Mouse (Mus musculus): ENCODE measurements around the gene Olfr792. TPM values are rescaled to one million over a fixed set of nuclear protein-coding genes. Genes with fewer than 3 reads are reported as not detected.

Olfr792 gene
- total RNA-seq (2014; rRNA removed) (not detected in 2 replicates), polyA plus RNA-seq (2015; fragmentation: Nextera tagmentation; extraction: Ambion mirVana) (not detected in 2 replicates)

GRCm38 (mm10) chr10:129538862-129539261, at the start of gene Olfr792:
Gene Olfr792 (plus strand): TSS chr10:129539162.
- Histone ChIP-seq H3K4me3 (ENCODE audit: low read depth, low read length) (no peak within 1 kb of the TSS), H3K27me3 (ENCODE audit: insufficient read depth, low read length) (no peaks in the 10 kb centered on the region), H3K4me1 (ENCODE audit: insufficient read depth) (no peaks in the 10 kb centered on the region), H3K27ac (ENCODE audit: low read depth, low read length) (no peak within 1 kb of the TSS), H3K9ac (no peak within 1 kb of the TSS), H3K4me2 (ENCODE audit: low read depth) (no peak within 1 kb of the TSS), H3K9me3 (ENCODE audit: low read length) (no peaks in the 10 kb centered on the region), H3K36me3 (ENCODE audit: insufficient read depth) (no peaks in the 10 kb centered on the region)
- no peak for TF ChIP-seq CTCF (IDR thresholded peaks at IDR 0.05; ENCODE audit: low read depth)
- DNase-seq (no peak), ATAC-seq (no peak)
- 82% methylated on average over 1 of the region's 1 CpGs for WGBS

GRCm38 (mm10) chr10:129490101-129490500, 48.9 kb upstream of the Olfr792 start:
- ATAC-seq (no peak), DNase-seq (no peak)
- H3K4me2 ChIP-seq (ENCODE audit: low read depth): no peak overlapping the region
- no peak for TF ChIP-seq CTCF (IDR thresholded peaks at IDR 0.05; ENCODE audit: low read depth)
- no peak overlapping the region for H3K27ac ChIP-seq (ENCODE audit: low read depth, low read length)
- H3K4me3 ChIP-seq (ENCODE audit: low read depth, low read length): no peak overlapping the region
- no peaks in the 10 kb centered on the region for H3K4me1 ChIP-seq (ENCODE audit: insufficient read depth)
- no peak overlapping the region for H3K9ac ChIP-seq
- H3K9me3 ChIP-seq (ENCODE audit: low read length): no peaks in the 10 kb centered on the region
- 77% methylated on average over 2 of the region's 2 CpGs for WGBS
- H3K36me3 ChIP-seq (ENCODE audit: insufficient read depth): no peaks in the 10 kb centered on the region
- no peaks in the 10 kb centered on the region for H3K27me3 ChIP-seq (ENCODE audit: insufficient read depth, low read length)

GRCm38 (mm10) chr10:129498192-129498591, 40.8 kb upstream of the Olfr792 start, which contains the start of gene Olfr790:
Gene Olfr790 (plus strand): TSS chr10:129498492.
- no peaks in the 10 kb centered on the region for H3K4me1 ChIP-seq (ENCODE audit: insufficient read depth)
- no peaks in the 10 kb centered on the region for H3K36me3 ChIP-seq (ENCODE audit: insufficient read depth)
- H3K27me3 ChIP-seq (ENCODE audit: insufficient read depth, low read length): no peaks in the 10 kb centered on the region
- ATAC-seq (no peak), DNase-seq (no peak)
- TF ChIP-seq CTCF (IDR thresholded peaks at IDR 0.05; ENCODE audit: low read depth): no peak
- H3K27ac ChIP-seq (ENCODE audit: low read depth, low read length): no peak within 1 kb of the TSS
- no peak within 1 kb of the TSS for H3K9ac ChIP-seq
- no peak within 1 kb of the TSS for H3K4me2 ChIP-seq (ENCODE audit: low read depth)
- H3K9me3 ChIP-seq (ENCODE audit: low read length): no peaks in the 10 kb centered on the region
- no peak within 1 kb of the TSS for H3K4me3 ChIP-seq (ENCODE audit: low read depth, low read length)

GRCm38 (mm10) chr10:129521492-129521891, 17.5 kb upstream of the Olfr792 start, which contains the start of gene Olfr791:
Gene Olfr791 (plus strand): TSS chr10:129521792.
- 78% methylated on average over 3 of the region's 3 CpGs for WGBS
- no peak for DNase-seq
- ATAC-seq: no peak
- no peaks in the 10 kb centered on the region for H3K9me3 ChIP-seq (ENCODE audit: low read length)
- TF ChIP-seq CTCF (IDR thresholded peaks at IDR 0.05; ENCODE audit: low read depth): no peak
- no peak within 1 kb of the TSS for H3K9ac ChIP-seq
- no peak within 1 kb of the TSS for H3K4me2 ChIP-seq (ENCODE audit: low read depth)
- no peaks in the 10 kb centered on the region for H3K4me1 ChIP-seq (ENCODE audit: insufficient read depth)
- H3K4me3 ChIP-seq (ENCODE audit: low read depth, low read length): no peak within 1 kb of the TSS
- no peak within 1 kb of the TSS for H3K27ac ChIP-seq (ENCODE audit: low read depth, low read length)
- H3K36me3 ChIP-seq (ENCODE audit: insufficient read depth): no peaks in the 10 kb centered on the region
- H3K27me3 ChIP-seq (ENCODE audit: insufficient read depth, low read length): no peaks in the 10 kb centered on the region

DNA sequence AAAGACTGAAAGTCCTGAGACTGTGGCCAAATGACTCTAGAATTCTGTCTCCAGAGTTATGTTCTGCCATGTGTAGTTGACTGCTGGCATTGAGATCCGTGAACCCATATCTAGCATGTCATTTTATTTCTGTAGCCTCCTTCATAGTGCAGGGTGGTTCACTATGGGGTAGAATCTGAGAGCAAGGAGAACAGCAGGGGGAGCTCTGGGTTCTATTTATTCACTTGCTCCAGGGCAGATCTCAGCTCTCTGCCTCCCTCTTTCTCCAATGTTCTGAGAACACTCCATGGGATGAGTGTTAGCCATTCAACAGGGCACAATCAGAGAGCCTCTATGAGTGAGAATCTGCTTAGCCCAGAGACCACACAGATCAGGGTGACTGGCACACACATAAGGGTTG, 10.4 kb downstream of the Olfr792 start:
- TF ChIP-seq CTCF (IDR thresholded peaks at IDR 0.05; ENCODE audit: low read depth): no peak
- no peaks in the 10 kb centered on the region for H3K4me1 ChIP-seq (ENCODE audit: insufficient read depth)
- no peaks in the 10 kb centered on the region for H3K36me3 ChIP-seq (ENCODE audit: insufficient read depth)
- H3K27ac ChIP-seq (ENCODE audit: low read depth, low read length): no peak overlapping the region
- H3K4me3 ChIP-seq (ENCODE audit: low read depth, low read length): no peak overlapping the region
- no peak overlapping the region for H3K9ac ChIP-seq
- 59% methylated on average over 1 of the region's 1 CpGs for WGBS
- no peak overlapping the region for H3K4me2 ChIP-seq (ENCODE audit: low read depth)
- peak; percentile 0 for DNase-seq
- no peak for ATAC-seq
- no peaks in the 10 kb centered on the region for H3K27me3 ChIP-seq (ENCODE audit: insufficient read depth, low read length)
- no peaks in the 10 kb centered on the region for H3K9me3 ChIP-seq (ENCODE audit: low read length)

DNA sequence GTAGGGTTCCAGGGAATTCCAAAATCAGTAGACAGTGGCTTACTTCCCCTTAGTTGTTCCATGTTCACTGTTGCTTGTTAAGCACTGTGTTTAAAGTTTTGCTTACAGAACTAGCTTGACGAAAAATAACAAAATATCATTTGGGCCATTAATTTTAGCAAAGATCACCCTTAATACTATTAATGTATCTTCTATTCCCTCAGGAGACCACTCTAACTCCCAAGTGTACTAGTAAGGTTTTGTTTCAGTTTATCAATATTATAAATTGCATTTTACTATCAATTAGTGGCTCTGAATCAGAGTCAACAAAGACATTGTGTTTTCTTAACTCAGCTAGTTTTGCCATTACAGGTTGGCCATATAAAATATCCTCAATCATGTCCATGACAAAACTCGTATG, 28.4 kb downstream of the Olfr792 start, which contains the start of gene Olfr794:
TSS of gene Olfr794 (plus strand) at position 301 of the 400 bp plus-strand sequence.
- Histone ChIP-seq H3K36me3 (ENCODE audit: insufficient read depth) (no peaks in the 10 kb centered on the region), H3K27ac (ENCODE audit: low read depth, low read length) (no peak within 1 kb of the TSS), H3K4me2 (ENCODE audit: low read depth) (no peak within 1 kb of the TSS), H3K4me3 (ENCODE audit: low read depth, low read length) (no peak within 1 kb of the TSS), H3K9ac (no peak within 1 kb of the TSS), H3K4me1 (ENCODE audit: insufficient read depth) (no peaks in the 10 kb centered on the region), H3K9me3 (ENCODE audit: low read length) (no peaks in the 10 kb centered on the region), H3K27me3 (ENCODE audit: insufficient read depth, low read length) (no peaks in the 10 kb centered on the region)
- WGBS: 84% methylated on average over 2 of the region's 2 CpGs
- DNase-seq: no peak
- no peak for ATAC-seq
- no peak for TF ChIP-seq CTCF (IDR thresholded peaks at IDR 0.05; ENCODE audit: low read depth)

DNA sequence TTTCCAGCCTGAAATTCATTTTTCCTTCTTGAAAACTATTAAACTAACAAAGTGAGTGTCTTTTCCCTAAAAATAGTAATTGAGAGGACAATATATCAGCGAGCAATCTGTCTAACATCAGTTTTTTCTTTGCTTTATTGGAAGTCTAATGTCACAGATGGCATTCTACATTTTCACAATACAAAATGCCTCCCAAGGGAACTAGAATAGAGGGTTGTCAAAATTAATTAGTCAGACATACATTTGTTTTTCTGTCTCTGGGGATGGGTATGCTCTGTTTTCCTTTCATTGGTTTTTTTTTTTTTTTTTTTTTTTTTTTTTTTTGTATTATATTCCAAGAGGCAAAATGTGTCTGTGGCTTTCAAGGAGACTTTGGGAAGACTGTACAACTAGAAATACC, 38.1 kb downstream of the Olfr792 start:
- ATAC-seq: no peak
- DNase-seq: no peak
- Histone ChIP-seq H3K4me3 (ENCODE audit: low read depth, low read length) (no peak overlapping the region), H3K36me3 (ENCODE audit: insufficient read depth) (no peaks in the 10 kb centered on the region), H3K27me3 (ENCODE audit: insufficient read depth, low read length) (no peaks in the 10 kb centered on the region), H3K9me3 (ENCODE audit: low read length) (no peaks in the 10 kb centered on the region), H3K9ac (no peak overlapping the region), H3K4me1 (ENCODE audit: insufficient read depth) (no peaks in the 10 kb centered on the region), H3K27ac (ENCODE audit: low read depth, low read length) (no peak overlapping the region), H3K4me2 (ENCODE audit: low read depth) (no peak overlapping the region)
- 64% methylated on average over 1 of the region's 1 CpGs for WGBS
- TF ChIP-seq CTCF (IDR thresholded peaks at IDR 0.05; ENCODE audit: low read depth): no peak

Small RNAs within 50 kb of the gene (microRNA-seq; reads per million reads assigned to microRNA genes)
- gene Gm23252: 0 reads per million in 2 experiments

Other genes with a start within 250 kb of the Olfr792 start
- not detected in 2 replicates for gene Olfr780, start 221.0 kb upstream of the Olfr792 start, total RNA-seq (2014; rRNA removed)
- not detected in 2 replicates for gene Olfr780, start 221.0 kb upstream of the Olfr792 start, polyA plus RNA-seq (2015; fragmentation: Nextera tagmentation; extraction: Ambion mirVana)
- gene Olfr781, start 210.3 kb upstream of the Olfr792 start, total RNA-seq (2014; rRNA removed): not detected in 2 replicates
- gene Olfr781, start 210.3 kb upstream of the Olfr792 start, polyA plus RNA-seq (2015; fragmentation: Nextera tagmentation; extraction: Ambion mirVana): not detected in 2 replicates
- gene Olfr782, start 190.3 kb upstream of the Olfr792 start, total RNA-seq (2014; rRNA removed): not detected in 2 replicates
- gene Olfr782, start 190.3 kb upstream of the Olfr792 start, polyA plus RNA-seq (2015; fragmentation: Nextera tagmentation; extraction: Ambion mirVana): not detected in 2 replicates
- gene Olfr784, start 155.1 kb upstream of the Olfr792 start, total RNA-seq (2014; rRNA removed): 0.43 and 0.46 TPM in 2 replicates
- gene Olfr784, start 155.1 kb upstream of the Olfr792 start, polyA plus RNA-seq (2015; fragmentation: Nextera tagmentation; extraction: Ambion mirVana): 0.05 and 0.06 TPM in 2 replicates
- not detected in 2 replicates for gene Olfr785, start 133.7 kb upstream of the Olfr792 start, total RNA-seq (2014; rRNA removed)
- gene Olfr785, start 133.7 kb upstream of the Olfr792 start, polyA plus RNA-seq (2015; fragmentation: Nextera tagmentation; extraction: Ambion mirVana): not detected in 2 replicates
- not detected in 2 replicates for gene Olfr786, start 111.9 kb upstream of the Olfr792 start, total RNA-seq (2014; rRNA removed)
- not detected in 2 replicates for gene Olfr786, start 111.9 kb upstream of the Olfr792 start, polyA plus RNA-seq (2015; fragmentation: Nextera tagmentation; extraction: Ambion mirVana)
- not detected in 2 replicates for gene Olfr787, start 77.3 kb upstream of the Olfr792 start, total RNA-seq (2014; rRNA removed)
- gene Olfr787, start 77.3 kb upstream of the Olfr792 start, polyA plus RNA-seq (2015; fragmentation: Nextera tagmentation; extraction: Ambion mirVana): not detected in 2 replicates
- not detected in 2 replicates for gene Olfr788, start 68.2 kb upstream of the Olfr792 start, total RNA-seq (2014; rRNA removed)
- gene Olfr788, start 68.2 kb upstream of the Olfr792 start, polyA plus RNA-seq (2015; fragmentation: Nextera tagmentation; extraction: Ambion mirVana): not detected in 2 replicates
- not detected in 2 replicates for gene Olfr789, start 54.4 kb upstream of the Olfr792 start, total RNA-seq (2014; rRNA removed)
- not detected in 2 replicates for gene Olfr789, start 54.4 kb upstream of the Olfr792 start, polyA plus RNA-seq (2015; fragmentation: Nextera tagmentation; extraction: Ambion mirVana)
- not detected in 2 replicates for gene Olfr790, start 40.7 kb upstream of the Olfr792 start, total RNA-seq (2014; rRNA removed)
- not detected in 2 replicates for gene Olfr790, start 40.7 kb upstream of the Olfr792 start, polyA plus RNA-seq (2015; fragmentation: Nextera tagmentation; extraction: Ambion mirVana)
- gene Olfr791, start 17.4 kb upstream of the Olfr792 start, total RNA-seq (2014; rRNA removed): not detected in 2 replicates
- gene Olfr791, start 17.4 kb upstream of the Olfr792 start, polyA plus RNA-seq (2015; fragmentation: Nextera tagmentation; extraction: Ambion mirVana): not detected in 2 replicates
- 0.15 TPM in 1 of 2 replicates, not detected in the other for gene Olfr794, start 28.5 kb downstream of the Olfr792 start, total RNA-seq (2014; rRNA removed)
- gene Olfr794, start 28.5 kb downstream of the Olfr792 start, polyA plus RNA-seq (2015; fragmentation: Nextera tagmentation; extraction: Ambion mirVana): not detected in 2 replicates
- not detected in 2 replicates for gene Olfr796, start 73.4 kb downstream of the Olfr792 start, total RNA-seq (2014; rRNA removed)
- gene Olfr796, start 73.4 kb downstream of the Olfr792 start, polyA plus RNA-seq (2015; fragmentation: Nextera tagmentation; extraction: Ambion mirVana): not detected in 2 replicates
- gene Olfr798, start 88.8 kb downstream of the Olfr792 start, total RNA-seq (2014; rRNA removed): not detected in 2 replicates
- not detected in 2 replicates for gene Olfr798, start 88.8 kb downstream of the Olfr792 start, polyA plus RNA-seq (2015; fragmentation: Nextera tagmentation; extraction: Ambion mirVana)
- not detected in 2 replicates for gene Olfr799, start 98.3 kb downstream of the Olfr792 start, total RNA-seq (2014; rRNA removed)
- gene Olfr799, start 98.3 kb downstream of the Olfr792 start, polyA plus RNA-seq (2015; fragmentation: Nextera tagmentation; extraction: Ambion mirVana): not detected in 2 replicates
- 0.31 TPM in 1 of 2 replicates, not detected in the other for gene Olfr800, start 118.5 kb downstream of the Olfr792 start, total RNA-seq (2014; rRNA removed)
- not detected in 2 replicates for gene Olfr800, start 118.5 kb downstream of the Olfr792 start, polyA plus RNA-seq (2015; fragmentation: Nextera tagmentation; extraction: Ambion mirVana)
- not detected in 2 replicates for gene Olfr801, start 134.7 kb downstream of the Olfr792 start, total RNA-seq (2014; rRNA removed)
- not detected in 2 replicates for gene Olfr801, start 134.7 kb downstream of the Olfr792 start, polyA plus RNA-seq (2015; fragmentation: Nextera tagmentation; extraction: Ambion mirVana)
- not detected in 2 replicates for gene Olfr802, start 149.0 kb downstream of the Olfr792 start, total RNA-seq (2014; rRNA removed)
- gene Olfr802, start 149.0 kb downstream of the Olfr792 start, polyA plus RNA-seq (2015; fragmentation: Nextera tagmentation; extraction: Ambion mirVana): 0.06 TPM in 1 of 2 replicates, not detected in the other
- gene Olfr803, start 155.1 kb downstream of the Olfr792 start, total RNA-seq (2014; rRNA removed): not detected in 2 replicates
- gene Olfr803, start 155.1 kb downstream of the Olfr792 start, polyA plus RNA-seq (2015; fragmentation: Nextera tagmentation; extraction: Ambion mirVana): not detected in 2 replicates
- gene Olfr804, start 164.0 kb downstream of the Olfr792 start, total RNA-seq (2014; rRNA removed): not detected in 2 replicates
- not detected in 2 replicates for gene Olfr804, start 164.0 kb downstream of the Olfr792 start, polyA plus RNA-seq (2015; fragmentation: Nextera tagmentation; extraction: Ambion mirVana)
- not detected in 2 replicates for gene Olfr805, start 190.2 kb downstream of the Olfr792 start, total RNA-seq (2014; rRNA removed)
- not detected in 2 replicates for gene Olfr805, start 190.2 kb downstream of the Olfr792 start, polyA plus RNA-seq (2015; fragmentation: Nextera tagmentation; extraction: Ambion mirVana)
- not detected in 2 replicates for gene Olfr806, start 202.8 kb downstream of the Olfr792 start, total RNA-seq (2014; rRNA removed)
- not detected in 2 replicates for gene Olfr806, start 202.8 kb downstream of the Olfr792 start, polyA plus RNA-seq (2015; fragmentation: Nextera tagmentation; extraction: Ambion mirVana)
- not detected in 2 replicates for gene Olfr807, start 218.6 kb downstream of the Olfr792 start, total RNA-seq (2014; rRNA removed)
- not detected in 2 replicates for gene Olfr807, start 218.6 kb downstream of the Olfr792 start, polyA plus RNA-seq (2015; fragmentation: Nextera tagmentation; extraction: Ambion mirVana)
- not detected in 2 replicates for gene Olfr808, start 226.3 kb downstream of the Olfr792 start, total RNA-seq (2014; rRNA removed)
- gene Olfr808, start 226.3 kb downstream of the Olfr792 start, polyA plus RNA-seq (2015; fragmentation: Nextera tagmentation; extraction: Ambion mirVana): not detected in 2 replicates
- gene Olfr809, start 235.5 kb downstream of the Olfr792 start, total RNA-seq (2014; rRNA removed): not detected in 2 replicates
- not detected in 2 replicates for gene Olfr809, start 235.5 kb downstream of the Olfr792 start, polyA plus RNA-seq (2015; fragmentation: Nextera tagmentation; extraction: Ambion mirVana)